In the genomic region with DNA sequence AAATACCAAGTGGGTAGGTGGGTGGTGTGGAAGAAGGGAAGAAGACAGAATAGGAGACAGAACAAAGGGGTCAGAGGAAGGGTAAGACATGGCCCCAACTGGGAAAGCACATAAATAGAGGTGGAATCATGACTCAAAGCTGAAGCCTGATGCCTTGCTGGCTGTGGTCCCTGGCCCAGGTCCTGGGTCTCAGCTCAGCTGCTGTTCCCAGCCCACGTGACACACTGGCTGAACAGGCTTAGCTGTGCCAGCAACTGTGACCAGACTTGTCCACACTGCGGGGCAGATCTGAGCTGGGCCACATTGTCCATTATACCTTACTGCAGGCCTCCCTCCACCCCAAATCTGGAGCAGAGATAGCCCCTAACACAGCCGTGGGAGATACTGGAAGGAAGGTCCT, we compare ENCODE assay signal across 18 mouse cellular contexts.
DNase-seq lines count a peak whose midpoint lies in the region; ATAC-seq lines count a peak whose summit lies in the region.
"Had no signal": no experiment of that assay in that cellular context is flagged by ENCODE, and none has a peak within 500 bp of the region (broad histone marks: within the 10 kb centered on the region; RNA-seq: fewer than 3 reads in every experiment).

No protein-coding gene starts in this region.

- H3K27ac ChIP-seq in heart, embryonic 11.5 days (ENCODE audit: low read depth, low read length) = no peak overlapping the region
- H3K27ac ChIP-seq: embryonic facial prominence, embryonic 12.5 days; forebrain, embryonic 13.5 days; hindbrain, embryonic 13.5 days; limb, embryonic 10.5 days; liver, embryonic 14.5 days had no signal

- H3K36me3 ChIP-seq in heart, embryonic 11.5 days (ENCODE audit: control insufficient read depth, insufficient read depth, low read length) = no peaks in the 10 kb centered on the region
- H3K36me3 ChIP-seq: embryonic facial prominence, embryonic 12.5 days; hindbrain, embryonic 13.5 days; limb, embryonic 10.5 days had no signal

- peak; percentile 39 to 41 for DNase-seq in heart, adult 9 months (ENCODE audit: low spot score in 2 of 2)
- peak; percentile 61 for DNase-seq in 3T3-L1 (ENCODE audit: low read depth, low spot score)
- peak; percentile 56 for DNase-seq in Muller cell, postnatal 12 days (ENCODE audit: inconsistent ontology term)
- DNase-seq in gastrocnemius, postnatal 25 days = peak; percentile 84
- DNase-seq in frontal cortex, postnatal 36 days (ENCODE audit: low spot score in 2 of 2) = no peak
- no peak for DNase-seq in layer of hippocampus, adult 8-10 months (ENCODE audit: low spot score in 2 of 2)
- DNase-seq: adrenal gland, postnatal 25 days; cerebellum, postnatal 36 days; kidney, adult 11 months; kidney, postnatal 25 days; thymus, adult 18-20 months had no signal

- H3K9me3 ChIP-seq in heart, embryonic 11.5 days (replicated peaks; ENCODE audit: control insufficient read depth, low read length) = no peaks in the 10 kb centered on the region
- H3K9me3 ChIP-seq: embryonic facial prominence, embryonic 12.5 days; forebrain, embryonic 13.5 days; hindbrain, embryonic 13.5 days; limb, embryonic 10.5 days; megakaryocyte, embryonic 14.5 days had no signal

- no peak overlapping the region for H3K4me3 ChIP-seq in heart, embryonic 11.5 days (ENCODE audit: low read depth, low read length)
- H3K4me3 ChIP-seq: embryonic facial prominence, embryonic 12.5 days; forebrain, embryonic 13.5 days; hindbrain, embryonic 13.5 days; limb, embryonic 10.5 days; megakaryocyte, embryonic 14.5 days had no signal

- H3K27me3 ChIP-seq in heart, embryonic 11.5 days (ENCODE audit: control insufficient read depth, insufficient read depth, low read length) = 0 out of 2 replicates have a peak, but pooled peaks cover 5% of the 10 kb centered on the region
- H3K27me3 ChIP-seq: forebrain, embryonic 13.5 days had no signal

- no peak overlapping the region for H3K4me2 ChIP-seq in heart, embryonic 11.5 days
- H3K4me2 ChIP-seq: embryonic facial prominence, embryonic 12.5 days; forebrain, embryonic 13.5 days; hindbrain, embryonic 13.5 days had no signal

- 80% methylated on average over 3 of the region's 3 CpGs for WGBS in heart, embryonic 11.5 days (ENCODE audit: insufficient replicate concordance)

- H3K4me1 ChIP-seq in heart, embryonic 11.5 days (ENCODE audit: control insufficient read depth, insufficient read depth, low read length) = peaks cover 26% of the 10 kb centered on the region
- H3K4me1 ChIP-seq: forebrain, embryonic 13.5 days; hindbrain, embryonic 13.5 days had no signal

- no peak for ATAC-seq in heart, embryonic 11.5 days (replicated peaks; ENCODE audit: insufficient number of reproducible peaks, low FRiP score, low TSS enrichment)
- ATAC-seq: forebrain, embryonic 13.5 days had no signal

- H3K9ac ChIP-seq in heart, embryonic 11.5 days (ENCODE audit: low read depth, low read length) = no peak overlapping the region
- H3K9ac ChIP-seq: embryonic facial prominence, embryonic 12.5 days; forebrain, embryonic 13.5 days; hindbrain, embryonic 13.5 days; liver, embryonic 14.5 days had no signal

Comparison
In these comparisons a context has a peak if more than half of its experiments do, and no peak if none do; other contexts are left out.
1. DNase-seq: peak in heart, adult 9 months (2 of 2), 3T3-L1 (single experiment), Muller cell, postnatal 12 days (single experiment) and gastrocnemius, postnatal 25 days (single experiment); none in frontal cortex, postnatal 36 days (0 of 2) and layer of hippocampus, adult 8-10 months (0 of 2).